Mouse (Mus musculus) kidney, adult 18-20 months (tissue): ENCODE measurements around the gene Pipox.
A peak's percentile ranks its signal among the peaks of the same experiment; 100 is the strongest.

Source experiments
- DNase-seq: peaks from one replicate; pipeline ENCODE4 v3.0.0; 2021

Pipox gene

GRCm38 (mm10) chr11:77875269-77875668, 18.6 kb downstream of the Pipox start:
- no peak for DNase-seq

- DNase-seq, result no peak
Measured at GRCm38 (mm10) chr11:77874685-77875231, 19.1 kb downstream of the Pipox start.

GRCm38 (mm10) chr11:77873116-77873515, 20.8 kb downstream of the Pipox start:
- DNase-seq, result no peak

- DNase-seq, result no peak
Measured at GRCm38 (mm10) chr11:77872685-77873084, 21.2 kb downstream of the Pipox start.

- DNase-seq, result no peak
Measured at GRCm38 (mm10) chr11:77872236-77872635, 21.7 kb downstream of the Pipox start.

- DNase-seq, result no peak
Measured at GRCm38 (mm10) chr11:77871436-77871835, 22.5 kb downstream of the Pipox start.

GRCm38 (mm10) chr11:77867419-77868083, 26.3 kb downstream of the Pipox start:
- DNase-seq, result no peak

GRCm38 (mm10) chr11:77864771-77865170, 29.1 kb downstream of the Pipox start:
- DNase-seq, result no peak

- peak; percentile 54 for DNase-seq
Measured at GRCm38 (mm10) chr11:77862887-77863286, 31.0 kb downstream of the Pipox start.

GRCm38 (mm10) chr11:77860947-77861346, 32.9 kb downstream of the Pipox start:
- DNase-seq, result no peak

GRCm38 (mm10) chr11:77858589-77858988, 35.3 kb downstream of the Pipox start:
- DNase-seq, result no peak

GRCm38 (mm10) chr11:77857089-77857488, 36.8 kb downstream of the Pipox start:
- no peak for DNase-seq

- DNase-seq, result no peak
Measured at GRCm38 (mm10) chr11:77855396-77855795, 38.5 kb downstream of the Pipox start.

- DNase-seq, result no peak
Measured at GRCm38 (mm10) chr11:77854641-77855040, 39.3 kb downstream of the Pipox start.

- DNase-seq, result no peak
Measured at GRCm38 (mm10) chr11:77852941-77853668, 40.8 kb downstream of the Pipox start.

GRCm38 (mm10) chr11:77852195-77852594, 41.7 kb downstream of the Pipox start:
- DNase-seq, result no peak

- DNase-seq, result no peak
Measured at GRCm38 (mm10) chr11:77851483-77852010, 42.3 kb downstream of the Pipox start.

- no peak for DNase-seq
Measured at GRCm38 (mm10) chr11:77850401-77851244, 43.3 kb downstream of the Pipox start.

GRCm38 (mm10) chr11:77849151-77849550, 44.7 kb downstream of the Pipox start:
- DNase-seq, result no peak

- no peak for DNase-seq
Measured at GRCm38 (mm10) chr11:77848131-77848530, 45.8 kb downstream of the Pipox start.

- DNase-seq, result peak; percentile 61
Measured at GRCm38 (mm10) chr11:77847599-77848128, 46.2 kb downstream of the Pipox start.

- no peak for DNase-seq
Measured at GRCm38 (mm10) chr11:77843906-77844200, 50.0 kb downstream of the Pipox start.
